Mouse (Mus musculus) small intestine, adult 2 months (tissue): ENCODE data around the gene Cbl.

Experiments used
- CTCF ChIP-seq: fragments of 200-500 bp; IDR thresholded peaks from 2 replicates; pipeline ENCODE4 v1.5.1; 2012; ENCODE audit warnings: low read depth, mild to moderate bottlenecking, control low read depth, inconsistent platforms, low read length, moderate library complexity, mixed read lengths; ENCODE audit not compliant: insufficient replicate concordance, insufficient read length; ENCODE audit errors: extremely low read depth
- POLR2A ChIP-seq: fragments of 200-500 bp; IDR thresholded peaks from 2 replicates; pipeline ENCODE4 v1.6.1; 2012; ENCODE audit warnings: low read depth, mild to moderate bottlenecking, control low read depth, inconsistent platforms, low read length, moderate library complexity

DNA sequence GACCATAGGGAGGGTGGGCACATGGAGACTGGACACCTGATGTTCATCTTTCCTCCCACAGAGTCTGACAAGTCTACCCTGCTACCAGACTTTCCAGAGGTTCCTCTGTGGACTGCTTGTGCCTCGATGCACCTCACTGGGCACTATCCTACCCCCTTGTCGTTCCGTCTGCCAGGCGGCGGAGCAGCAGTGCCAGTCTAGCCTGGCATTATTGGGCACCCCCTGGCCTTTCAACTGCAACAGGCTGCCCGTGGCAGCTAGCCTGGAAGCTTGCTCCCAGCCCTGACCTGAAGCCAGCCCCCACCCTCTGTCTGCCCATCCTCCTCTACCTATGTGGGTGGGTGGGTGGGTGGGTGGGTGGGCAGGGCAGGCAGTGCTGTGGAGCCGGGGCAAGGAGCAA is 127.7 kb downstream of the Cbl start:
- TF ChIP-seq CTCF (no peak), POLR2A (no peak)
